Mouse (Mus musculus) cerebellum, adult 2 months (tissue): ENCODE data around the gene Osbpl10.

Source experiments
- CTCF ChIP-seq: fragments of 200-500 bp; IDR thresholded peaks from 2 replicates; pipeline ENCODE4 v1.5.1; 2011; ENCODE audit warnings: low read depth, mild to moderate bottlenecking, control low read depth, low read length, moderate library complexity, borderline replicate concordance; ENCODE audit not compliant: insufficient read depth
- POLR2A ChIP-seq: fragments of 200-500 bp; IDR thresholded peaks from 2 replicates; pipeline ENCODE4 v1.6.1; 2011; ENCODE audit warnings: low read length, control low read depth, borderline replicate concordance; ENCODE audit not compliant: insufficient read depth

- TF ChIP-seq POLR2A (no peak), CTCF (no peak)
These were observed 212.1 kb downstream of the Osbpl10 start for GRCm38 (mm10) chr9:115190376-115190942.
